Mouse (Mus musculus): ENCODE data around the gene Ush2a. TPM values are rescaled to one million over a fixed set of nuclear protein-coding genes. Genes with fewer than 3 reads are reported as not detected.

Ush2a gene
- polyA plus RNA-seq, 1 experiment from 2014 or later: not detected

GRCm38 (mm10) chr1:188855034-188855433, 593.2 kb downstream of the Ush2a start:
- Histone ChIP-seq H3K9me3 (ENCODE audit: low read depth, low read length) (no peaks in the 10 kb centered on the region), H3K27me3 (ENCODE audit: insufficient read depth, low read length) (no peaks in the 10 kb centered on the region), H3K4me2 (no peak overlapping the region), H3K9ac (no peak overlapping the region), H3K36me3 (ENCODE audit: insufficient read depth) (no peaks in the 10 kb centered on the region), H3K4me3 (ENCODE audit: low read depth, low read length) (no peak overlapping the region), H3K4me1 (ENCODE audit: insufficient read depth) (no peaks in the 10 kb centered on the region), H3K27ac (ENCODE audit: low read depth) (no peak overlapping the region)
- TF ChIP-seq CTCF (IDR thresholded peaks at IDR 0.05; ENCODE audit: low read depth): 0 out of 2 replicates have a peak, but pooled peaks have one; percentile 14
- ATAC-seq (ENCODE audit: insufficient read depth): no peak
- WGBS: 98% methylated on average over 2 of the region's 2 CpGs
- DNase-seq: no peak

GRCm38 (mm10) chr1:188859718-188860117, 597.9 kb downstream of the Ush2a start:
- no peaks in the 10 kb centered on the region for H3K36me3 ChIP-seq (ENCODE audit: insufficient read depth)
- H3K27me3 ChIP-seq (ENCODE audit: insufficient read depth, low read length): no peaks in the 10 kb centered on the region
- no peak overlapping the region for H3K4me3 ChIP-seq (ENCODE audit: low read depth, low read length)
- ATAC-seq (ENCODE audit: insufficient read depth) (no peak), DNase-seq (no peak)
- TF ChIP-seq CTCF (IDR thresholded peaks at IDR 0.05; ENCODE audit: low read depth): no peak
- 88% methylated on average over 5 of the region's 5 CpGs for WGBS
- no peak overlapping the region for H3K4me2 ChIP-seq
- no peaks in the 10 kb centered on the region for H3K9me3 ChIP-seq (ENCODE audit: low read depth, low read length)
- no peaks in the 10 kb centered on the region for H3K4me1 ChIP-seq (ENCODE audit: insufficient read depth)
- H3K27ac ChIP-seq (ENCODE audit: low read depth): no peak overlapping the region
- no peak overlapping the region for H3K9ac ChIP-seq

DNA sequence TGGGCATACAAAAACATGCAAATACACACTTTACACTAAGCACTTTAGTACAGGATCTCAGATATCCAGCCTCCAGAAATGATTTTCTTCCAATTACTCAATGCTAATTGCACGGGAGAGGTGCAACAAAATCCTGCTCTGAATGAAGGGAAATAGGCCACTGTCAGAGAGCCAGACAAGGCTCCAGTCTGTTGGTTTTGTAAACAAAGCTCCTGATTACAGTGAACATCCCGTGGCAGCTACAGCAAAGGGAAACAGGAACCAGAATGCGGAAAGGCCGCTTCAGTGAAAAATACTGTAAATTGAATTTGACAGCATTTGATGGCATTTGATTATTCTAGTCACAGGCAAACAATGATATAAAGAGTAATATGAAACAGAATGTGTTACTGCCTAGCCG, 604.1 kb downstream of the Ush2a start:
- Histone ChIP-seq H3K9me3 (ENCODE audit: low read depth, low read length) (no peaks in the 10 kb centered on the region), H3K9ac (no peak overlapping the region), H3K27me3 (ENCODE audit: insufficient read depth, low read length) (no peaks in the 10 kb centered on the region), H3K27ac (ENCODE audit: low read depth) (no peak overlapping the region), H3K4me3 (ENCODE audit: low read depth, low read length) (no peak overlapping the region), H3K4me2 (peak overlapping the region; percentile 48), H3K4me1 (ENCODE audit: insufficient read depth) (peaks cover 8% of the 10 kb centered on the region), H3K36me3 (ENCODE audit: insufficient read depth) (no peaks in the 10 kb centered on the region)
- peak; percentile 65 for DNase-seq
- TF ChIP-seq CTCF (IDR thresholded peaks at IDR 0.05; ENCODE audit: low read depth): no peak
- no peak for ATAC-seq (ENCODE audit: insufficient read depth)
- 18% methylated on average over 5 of the region's 5 CpGs for whole genome bisulfite sequencing

DNA sequence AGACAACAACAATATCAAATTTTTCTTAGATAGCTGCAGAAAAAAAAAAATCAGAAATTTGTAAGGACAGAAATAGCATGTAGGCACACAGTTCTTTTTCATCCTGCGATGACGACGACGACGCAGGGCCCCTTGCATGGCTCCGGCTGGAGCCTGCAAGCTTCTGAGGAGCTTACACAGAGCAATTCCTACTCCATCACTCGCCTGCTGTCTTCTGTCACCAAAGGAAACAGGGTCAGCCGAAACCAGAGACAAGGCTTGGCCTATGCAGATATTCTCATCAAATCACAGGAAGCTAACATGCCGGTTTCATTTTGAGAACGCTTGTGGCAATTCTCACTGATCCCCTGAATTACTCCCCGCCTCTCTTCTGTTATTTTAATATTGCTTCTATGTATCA, 604.7 kb downstream of the Ush2a start:
- no peaks in the 10 kb centered on the region for H3K9me3 ChIP-seq (ENCODE audit: low read depth, low read length)
- peak overlapping the region; percentile 12; the same call in 1 of the 2 replicates for H3K27ac ChIP-seq (ENCODE audit: low read depth)
- H3K4me3 ChIP-seq (ENCODE audit: low read depth, low read length): no peak overlapping the region
- TF ChIP-seq CTCF (IDR thresholded peaks at IDR 0.05; ENCODE audit: low read depth): no peak
- peak; percentile 57 for DNase-seq
- 28% methylated on average over 11 of the region's 11 CpGs for WGBS
- H3K27me3 ChIP-seq (ENCODE audit: insufficient read depth, low read length): no peaks in the 10 kb centered on the region
- no peaks in the 10 kb centered on the region for H3K36me3 ChIP-seq (ENCODE audit: insufficient read depth)
- ATAC-seq (ENCODE audit: insufficient read depth): peak; percentile 54; the same call in 1 of the 2 replicates
- H3K4me1 ChIP-seq (ENCODE audit: insufficient read depth): peaks cover 8% of the 10 kb centered on the region
- no peak overlapping the region for H3K9ac ChIP-seq
- peak overlapping the region; percentile 48 for H3K4me2 ChIP-seq

DNA sequence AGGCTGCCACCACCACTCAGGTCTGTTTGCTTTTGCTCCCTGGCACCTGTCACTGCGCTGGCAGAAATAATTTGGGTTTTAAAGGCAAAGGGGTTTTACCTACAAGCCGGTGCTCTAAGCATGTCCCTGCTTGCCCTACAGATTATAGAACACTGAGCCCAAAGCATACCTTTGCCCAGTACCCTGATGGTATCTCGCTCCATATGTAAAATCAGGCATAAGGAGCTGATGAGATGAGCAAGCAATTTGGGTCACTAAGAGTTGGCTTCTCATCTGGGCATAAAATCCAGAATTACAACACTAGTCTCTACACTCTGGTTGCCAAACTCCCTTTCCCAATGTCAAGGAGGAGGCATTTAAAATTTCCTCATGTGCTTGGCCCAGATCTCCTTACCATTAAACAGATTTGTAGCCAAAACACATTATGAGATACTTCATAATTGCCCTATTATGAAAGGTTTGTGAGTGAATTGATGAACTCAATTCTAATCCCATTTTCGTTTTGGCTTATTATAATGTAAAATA, 616.8 kb downstream of the Ush2a start:
- H3K27me3 ChIP-seq (ENCODE audit: insufficient read depth, low read length): no peaks in the 10 kb centered on the region
- H3K4me3 ChIP-seq (ENCODE audit: low read depth, low read length): no peak overlapping the region
- ATAC-seq (ENCODE audit: insufficient read depth) (no peak), DNase-seq (no peak)
- no peaks in the 10 kb centered on the region for H3K4me1 ChIP-seq (ENCODE audit: insufficient read depth)
- no peak overlapping the region for H3K9ac ChIP-seq
- no peak for TF ChIP-seq CTCF (IDR thresholded peaks at IDR 0.05; ENCODE audit: low read depth)
- WGBS: 86% methylated on average over 4 of the region's 4 CpGs
- no peaks in the 10 kb centered on the region for H3K9me3 ChIP-seq (ENCODE audit: low read depth, low read length)
- H3K36me3 ChIP-seq (ENCODE audit: insufficient read depth): no peaks in the 10 kb centered on the region
- H3K4me2 ChIP-seq: no peak overlapping the region
- no peak overlapping the region for H3K27ac ChIP-seq (ENCODE audit: low read depth)

DNA sequence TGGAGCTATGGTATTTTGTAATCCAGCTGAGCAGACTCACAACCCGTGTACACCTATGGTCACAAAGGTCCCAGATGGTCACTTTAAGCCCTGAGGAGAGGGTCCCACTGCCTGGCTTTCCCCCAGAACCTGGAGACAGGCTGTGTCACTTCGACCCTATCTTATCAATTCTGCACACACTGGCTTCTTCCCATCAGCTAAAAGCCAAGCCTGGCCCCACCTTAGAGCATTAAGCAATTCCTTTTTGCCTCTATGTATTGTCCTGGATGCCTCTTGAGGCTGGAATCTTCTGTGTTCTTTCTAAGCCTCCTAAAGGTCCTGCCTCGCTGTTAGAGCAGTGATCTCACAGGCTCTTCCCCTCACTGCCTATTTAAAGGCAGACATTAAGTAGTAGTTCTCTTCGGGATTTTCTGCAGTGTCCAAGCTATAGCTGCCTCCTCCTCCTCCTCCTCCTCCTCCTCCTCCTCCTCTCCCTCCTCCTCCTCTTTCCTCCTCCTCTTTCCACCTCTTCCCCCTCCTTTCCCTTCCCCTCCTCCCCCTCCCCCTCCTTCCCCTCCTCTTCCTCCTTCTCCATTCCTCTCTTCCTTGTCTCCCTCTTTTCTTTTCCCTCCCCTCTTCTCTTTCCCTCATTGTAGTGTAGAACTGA, 635.2 kb downstream of the Ush2a start:
- Histone ChIP-seq H3K36me3 (ENCODE audit: insufficient read depth) (no peaks in the 10 kb centered on the region), H3K9ac (no peak overlapping the region), H3K27ac (ENCODE audit: low read depth) (no peak overlapping the region), H3K4me3 (ENCODE audit: low read depth, low read length) (no peak overlapping the region), H3K4me1 (ENCODE audit: insufficient read depth) (no peaks in the 10 kb centered on the region), H3K4me2 (no peak overlapping the region), H3K9me3 (ENCODE audit: low read depth, low read length) (no peaks in the 10 kb centered on the region), H3K27me3 (ENCODE audit: insufficient read depth, low read length) (no peaks in the 10 kb centered on the region)
- WGBS: 29% methylated on average over 4 of the region's 4 CpGs
- DNase-seq (no peak), ATAC-seq (ENCODE audit: insufficient read depth) (no peak)
- TF ChIP-seq CTCF (IDR thresholded peaks at IDR 0.05; ENCODE audit: low read depth): no peak

DNA sequence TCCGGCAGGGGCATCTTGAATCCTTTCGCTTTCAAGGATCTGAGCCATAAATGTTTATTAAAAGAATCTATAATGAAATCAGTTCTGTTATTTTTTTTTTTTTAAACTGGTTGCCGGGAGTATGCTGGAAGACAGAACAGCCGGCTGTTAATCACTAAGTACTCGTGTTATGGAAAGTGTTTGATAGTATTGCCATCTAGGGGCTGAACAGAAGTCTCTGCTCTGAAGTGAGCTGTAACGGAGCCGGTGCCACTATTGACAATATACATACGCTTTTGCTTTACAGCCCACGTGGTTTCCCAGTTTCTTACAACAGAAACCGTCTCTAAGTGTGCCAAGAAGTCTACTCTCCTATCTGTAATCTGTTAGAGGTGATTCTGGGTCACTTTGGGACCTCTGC, 642.3 kb downstream of the Ush2a start:
- no peaks in the 10 kb centered on the region for H3K9me3 ChIP-seq (ENCODE audit: low read depth, low read length)
- TF ChIP-seq CTCF (IDR thresholded peaks at IDR 0.05; ENCODE audit: low read depth): peak; percentile 57
- DNase-seq: peak; percentile 77
- no peak overlapping the region for H3K9ac ChIP-seq
- H3K4me3 ChIP-seq (ENCODE audit: low read depth, low read length): no peak overlapping the region
- H3K36me3 ChIP-seq (ENCODE audit: insufficient read depth): no peaks in the 10 kb centered on the region
- no peak overlapping the region for H3K27ac ChIP-seq (ENCODE audit: low read depth)
- 14% methylated on average over 10 of the region's 10 CpGs for WGBS
- H3K27me3 ChIP-seq (ENCODE audit: insufficient read depth, low read length): no peaks in the 10 kb centered on the region
- H3K4me2 ChIP-seq: peak overlapping the region; percentile 37
- ATAC-seq (ENCODE audit: insufficient read depth): peak; percentile 63; the same call in 1 of the 2 replicates
- no peaks in the 10 kb centered on the region for H3K4me1 ChIP-seq (ENCODE audit: insufficient read depth)

Measured in lung, embryonic 14.5 days (tissue).